Mouse (Mus musculus) frontal cortex, adult 2 months (tissue): ENCODE measurements around the gene Aspg. TPM values are rescaled to one million over a fixed set of nuclear protein-coding genes. Genes with fewer than 3 reads are reported as not detected.

Experiments used
- DNase-seq, 2 experiments: peaks; one replicate each; pipeline ENCODE4 v3.0.0; 2022; ENCODE audit warnings: low spot score in 1 of 2; ENCODE audit errors: extremely low spot score in 1 of 2
- polyA plus RNA-seq: library from polyadenylated mRNA; depleted of rRNA; stranded (reverse); fragments of >200 nt; gene quantifications from 2 replicates; pipeline ENCODE4 v1.2.3, GENCODE M21; 2012

Gene Aspg
- polyA plus RNA-seq, 1 experiment: 5.1 TPM

- DNase-seq: no peak
These were observed 6.4 kb downstream of the Aspg start for GRCm38 (mm10) chr12:112112686-112113396.

GRCm38 (mm10) chr12:112113710-112114109 lies 7.2 kb downstream of the Aspg start:
- DNase-seq: peak; percentile 56 to 92

- peak in 1 of 2 experiments; percentile 32 for DNase-seq
These were observed 10.5 kb downstream of the Aspg start for GRCm38 (mm10) chr12:112117006-112117405.

GRCm38 (mm10) chr12:112117649-112118048 lies 11.2 kb downstream of the Aspg start:
- DNase-seq: peak; percentile 52 to 82

- DNase-seq: no peak
These were observed 14.7 kb downstream of the Aspg start for GRCm38 (mm10) chr12:112121188-112121587.

- DNase-seq: no peak
These were observed 19.4 kb downstream of the Aspg start for GRCm38 (mm10) chr12:112125903-112126302.

GRCm38 (mm10) chr12:112126931-112127635 lies 20.6 kb downstream of the Aspg start:
- DNase-seq: no peak

- no peak for DNase-seq
These were observed 22.0 kb downstream of the Aspg start for GRCm38 (mm10) chr12:112128526-112128925.

- DNase-seq: no peak
These were observed 22.9 kb downstream of the Aspg start for GRCm38 (mm10) chr12:112129300-112129856.

GRCm38 (mm10) chr12:112130161-112130860 lies 23.8 kb downstream of the Aspg start:
- DNase-seq: no peak

GRCm38 (mm10) chr12:112130957-112131356 lies 24.5 kb downstream of the Aspg start:
- DNase-seq: no peak

GRCm38 (mm10) chr12:112140231-112140630 lies 33.8 kb downstream of the Aspg start:
- DNase-seq: peak in 1 of 2 experiments; percentile 76

GRCm38 (mm10) chr12:112140745-112141144 lies 34.3 kb downstream of the Aspg start:
- no peak for DNase-seq

- no peak for DNase-seq
These were observed 34.8 kb downstream of the Aspg start for GRCm38 (mm10) chr12:112141300-112141699.

GRCm38 (mm10) chr12:112143116-112143832 lies 36.8 kb downstream of the Aspg start:
- peak in 1 of 2 experiments; percentile 47 for DNase-seq

GRCm38 (mm10) chr12:112143833-112144201 lies 37.3 kb downstream of the Aspg start:
- no peak for DNase-seq

GRCm38 (mm10) chr12:112144377-112145115 lies 38.1 kb downstream of the Aspg start:
- DNase-seq: no peak

- DNase-seq: peak in 1 of 2 experiments; percentile 90
These were observed 38.9 kb downstream of the Aspg start for GRCm38 (mm10) chr12:112145211-112145874.
